Mouse (Mus musculus) right cerebral cortex, postnatal 10 days (tissue): Measurements from ENCODE around the gene Olfr1264.
A peak's percentile ranks its signal among the peaks of the same experiment; 100 is the strongest.

Source experiments
- DNase-seq, 2 experiments: peaks; one replicate each; pipeline ENCODE4 v3.0.0; 2021; ENCODE audit warnings: low spot score in 2 of 2

Gene Olfr1264

DNA sequence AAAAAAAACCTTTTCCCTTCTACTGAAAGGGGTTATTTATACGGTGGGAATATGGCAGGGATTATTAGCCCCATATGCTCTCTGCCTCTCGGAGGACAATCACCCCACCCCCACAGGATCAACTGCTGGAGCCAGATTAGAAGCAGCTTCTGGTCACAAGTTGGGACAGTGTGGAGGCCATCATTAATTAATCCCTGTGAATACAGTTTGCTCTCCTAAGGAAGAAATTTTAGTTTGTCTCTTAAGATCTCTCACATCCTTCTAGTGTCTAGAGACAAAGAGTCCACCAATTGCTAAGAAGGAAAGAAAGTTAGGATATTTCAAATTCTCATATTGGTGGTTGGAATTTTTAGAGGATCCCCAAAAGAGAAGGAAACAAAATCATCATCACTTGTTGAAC is at the start of gene Olfr1264:
Gene Olfr1264, minus strand, starts transcription at position 101 of the 400 bp plus-strand sequence.
- no peak for DNase-seq

DNA sequence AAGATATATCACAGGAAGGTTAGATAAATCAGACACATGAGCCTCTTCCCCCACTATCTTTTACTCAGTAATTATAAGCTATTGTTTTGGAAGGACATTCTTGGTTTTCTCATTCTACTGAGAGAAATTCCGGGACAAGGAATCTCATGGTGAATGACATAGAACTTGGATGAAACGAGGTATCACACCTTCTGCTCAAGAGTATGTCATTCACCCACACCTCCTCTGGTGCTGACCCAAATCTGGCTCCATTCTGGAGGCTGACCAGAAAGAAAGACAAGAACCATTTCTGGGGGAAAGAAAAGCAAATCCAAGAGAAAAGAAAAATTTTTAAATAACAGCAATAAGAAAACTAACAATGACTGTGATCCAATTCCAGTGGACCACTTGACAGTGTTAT is 44.7 kb upstream of the Olfr1264 start:
- DNase-seq = no peak

DNA sequence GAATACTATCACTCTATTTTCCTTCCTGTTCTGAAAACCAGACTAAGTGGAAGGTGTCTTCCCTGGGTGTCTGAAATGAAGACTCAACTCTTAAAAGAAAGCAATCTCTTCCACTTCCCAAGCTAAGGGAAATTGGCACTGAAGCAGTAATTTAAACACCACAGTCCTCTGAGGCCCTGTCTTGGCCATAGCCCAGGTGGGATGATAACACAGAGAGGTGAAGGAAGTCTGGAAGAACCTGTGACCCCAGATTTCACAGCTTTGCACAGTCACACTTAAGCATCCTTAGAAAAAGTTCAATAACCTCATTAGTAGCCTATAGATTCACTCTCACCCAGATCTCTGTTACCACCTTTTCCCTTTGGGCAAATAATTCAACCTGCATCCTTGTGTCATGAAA is 38.1 kb upstream of the Olfr1264 start, which contains the start of gene Olfr140:
Gene Olfr140, minus strand, starts transcription at position 101 of the 400 bp plus-strand sequence.
- DNase-seq = no peak

DNA sequence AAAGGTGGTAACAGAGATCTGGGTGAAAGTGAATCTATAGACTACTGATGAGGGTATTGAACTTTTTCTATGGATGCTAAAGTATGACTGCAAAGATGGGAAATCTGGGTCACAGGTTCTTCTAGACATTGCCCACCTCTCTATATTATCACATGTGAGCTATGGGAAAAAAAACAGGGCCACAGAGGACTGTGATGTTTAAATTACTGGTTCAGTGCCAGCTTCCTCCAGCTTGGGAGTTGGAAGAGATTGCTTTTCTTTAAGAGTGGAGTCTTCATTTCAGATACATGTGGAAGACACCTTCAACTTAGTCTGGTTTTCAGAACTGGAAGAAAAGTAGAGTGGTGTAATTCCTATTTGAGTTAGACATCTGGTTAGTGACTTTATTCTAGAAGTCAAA is 9.7 kb upstream of the Olfr1264 start, which contains the start of gene Olfr1265:
Gene Olfr1265, plus strand, starts transcription at position 301 of the 400 bp plus-strand sequence.
- no peak for DNase-seq

DNA sequence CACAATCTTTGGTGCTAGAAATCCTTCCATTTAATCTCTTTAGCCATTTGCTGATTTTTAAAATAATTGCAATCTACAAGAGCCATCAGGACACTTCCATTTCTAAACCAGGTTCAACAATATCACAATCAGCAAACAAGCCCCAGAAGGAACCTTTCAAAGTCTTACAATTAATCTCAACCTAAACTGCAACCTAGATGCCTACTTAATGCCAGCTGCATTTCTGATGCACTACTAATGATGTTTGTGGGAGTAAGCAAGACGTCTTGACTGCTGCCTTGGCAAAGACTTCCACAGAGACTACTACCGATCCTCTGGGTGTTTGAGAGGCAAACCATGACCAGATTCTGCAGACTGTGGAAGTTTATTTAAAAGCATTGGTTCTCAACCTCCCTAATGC is 13.5 kb downstream of the Olfr1264 start, which contains the start of gene Olfr1263:
Gene Olfr1263, plus strand, starts transcription at position 301 of the 400 bp plus-strand sequence.
- DNase-seq = no peak

DNA sequence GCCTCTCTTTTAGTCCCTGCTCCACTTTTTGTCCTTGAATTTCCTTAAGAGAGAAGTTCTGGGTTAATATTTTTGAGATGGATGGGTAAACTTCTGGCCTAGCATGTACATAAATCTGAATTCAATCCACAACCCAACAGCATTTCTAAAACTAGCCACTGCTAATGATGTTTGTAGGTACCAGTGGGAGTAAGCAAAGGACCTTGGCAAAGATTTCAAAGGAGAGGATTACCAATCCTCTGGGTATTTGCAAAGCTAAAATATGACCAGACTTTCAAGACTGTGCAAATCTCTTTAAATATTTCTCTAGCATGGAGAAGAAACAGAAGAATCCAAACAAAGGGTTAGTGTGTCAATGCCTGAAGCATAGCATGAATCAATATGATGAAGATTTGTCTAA is 25.5 kb downstream of the Olfr1264 start, which contains the start of gene Olfr1262:
Gene Olfr1262, plus strand, starts transcription at position 301 of the 400 bp plus-strand sequence.
- no peak for DNase-seq

DNA sequence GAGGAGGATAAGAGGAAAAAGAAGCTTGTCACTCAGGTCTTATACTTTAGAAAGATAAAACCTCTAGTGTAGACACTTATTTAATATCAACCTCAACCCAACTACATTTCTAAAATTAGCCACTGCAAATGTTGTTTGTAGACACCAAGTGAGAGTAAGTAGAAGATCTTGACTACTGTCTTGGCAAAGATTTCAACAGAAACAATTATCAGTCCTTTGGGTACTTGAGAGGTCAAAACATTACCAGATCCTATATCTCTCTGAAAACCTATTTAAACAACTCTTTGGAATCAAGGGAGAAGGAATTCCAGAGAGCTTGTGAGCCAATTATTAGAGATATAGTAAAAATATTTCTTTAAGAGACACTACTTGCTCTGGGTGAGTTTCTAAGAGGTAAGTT is 34.5 kb downstream of the Olfr1264 start, which contains the start of gene Olfr1261:
Gene Olfr1261, plus strand, starts transcription at position 301 of the 400 bp plus-strand sequence.
- DNase-seq = no peak

DNA sequence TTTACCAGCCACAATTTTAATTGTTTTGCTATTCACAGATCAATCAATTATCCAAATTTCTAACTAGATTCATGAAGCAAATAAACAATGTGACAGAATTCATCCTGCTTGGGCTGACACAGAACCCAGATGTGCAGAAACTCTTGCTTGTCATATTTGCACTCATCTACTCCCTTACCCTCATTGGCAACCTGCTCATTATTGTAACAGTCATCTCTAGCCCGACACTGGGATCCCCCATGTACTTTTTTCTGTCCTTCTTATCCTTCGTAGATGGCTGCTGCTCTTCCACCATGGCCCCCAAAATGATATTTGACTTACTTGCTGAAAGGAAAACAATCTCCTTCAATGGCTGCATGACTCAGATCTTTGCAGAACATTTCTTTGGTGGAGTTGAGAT is 47.7 kb downstream of the Olfr1264 start:
- no peak for DNase-seq

DNA sequence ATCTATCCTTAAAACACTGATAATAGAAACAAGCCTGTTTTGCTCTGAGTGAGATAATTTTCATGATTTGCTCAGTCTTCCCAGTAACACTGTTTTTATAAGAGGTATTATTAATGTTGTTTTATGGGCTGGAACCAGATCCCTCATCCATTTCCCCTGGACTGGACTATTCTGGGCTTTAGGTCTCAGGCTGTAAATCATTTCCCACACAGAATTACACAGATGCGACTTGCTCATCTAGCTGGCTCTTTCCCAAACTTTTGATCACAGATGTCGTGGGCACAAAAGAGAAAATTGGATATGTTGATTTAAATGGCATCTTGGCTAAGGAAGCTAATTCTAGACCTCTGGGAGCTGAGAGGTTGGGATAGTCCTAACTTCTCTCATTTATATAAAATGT is 51.2 kb downstream of the Olfr1264 start, which contains the start of gene Olfr1260:
Gene Olfr1260, plus strand, starts transcription at position 157 of the 400 bp plus-strand sequence.
- DNase-seq = peak in 1 of 2 experiments; percentile 24
